Mouse (Mus musculus) CH12F3 (cell line): ENCODE measurements around the gene Mrpl36.

Experiments
- in situ Hi-C: fragments of 300-500 bp; cut with MboI; formaldehyde crosslinking; loops from 2 replicates; pipeline ENCODE4 v1.14.3; 2020; ENCODE audit warnings: low sequenced_read_pairs

Mrpl36 gene

GRCm38 (mm10) chr13:73327827-73328698 lies at the start of gene Mrpl36, which contains the start of gene Ndufs6:
Gene Mrpl36 (plus strand): TSS chr13:73328513.
Gene Ndufs6 (minus strand): TSS chr13:73328542.
- in situ Hi-C loops, result no loop called here

- in situ Hi-C loops, result no loop called here
These were observed 49.1 kb upstream of the Mrpl36 start for GRCm38 (mm10) chr13:73279196-73279595.

GRCm38 (mm10) chr13:73282407-73282806 lies 45.9 kb upstream of the Mrpl36 start:
- in situ Hi-C loops, result no loop called here

- in situ Hi-C loops, result no loop called here
These were observed 44.8 kb upstream of the Mrpl36 start for GRCm38 (mm10) chr13:73283534-73283933.

- in situ Hi-C loops, result no loop called here
These were observed 38.1 kb upstream of the Mrpl36 start for GRCm38 (mm10) chr13:73290206-73290605.

- in situ Hi-C loops, result no loop called here
These were observed 37.2 kb upstream of the Mrpl36 start for GRCm38 (mm10) chr13:73291102-73291501.

GRCm38 (mm10) chr13:73298717-73299116 lies 29.6 kb upstream of the Mrpl36 start:
- in situ Hi-C loops, result no loop called here

GRCm38 (mm10) chr13:73299322-73299721 lies 29.0 kb upstream of the Mrpl36 start:
- in situ Hi-C loops, result no loop called here

- in situ Hi-C loops, result no loop called here
These were observed 23.6 kb upstream of the Mrpl36 start for GRCm38 (mm10) chr13:73304729-73305128.

GRCm38 (mm10) chr13:73305398-73306084 lies 22.8 kb upstream of the Mrpl36 start:
- in situ Hi-C loops, result no loop called here

GRCm38 (mm10) chr13:73306085-73306410 lies 22.3 kb upstream of the Mrpl36 start:
- in situ Hi-C loops, result no loop called here

- in situ Hi-C loops, result no loop called here
These were observed 21.9 kb upstream of the Mrpl36 start for GRCm38 (mm10) chr13:73306430-73306829.

GRCm38 (mm10) chr13:73310183-73310929 lies 18.0 kb upstream of the Mrpl36 start:
- in situ Hi-C loops, result no loop called here

- in situ Hi-C loops, result no loop called here
These were observed 8.3 kb upstream of the Mrpl36 start for GRCm38 (mm10) chr13:73320048-73320447.

GRCm38 (mm10) chr13:73322626-73323025 lies 5.7 kb upstream of the Mrpl36 start:
- in situ Hi-C loops, result no loop called here

- in situ Hi-C loops, result no loop called here
These were observed 4.9 kb upstream of the Mrpl36 start for GRCm38 (mm10) chr13:73323406-73323805.

- in situ Hi-C loops, result no loop called here
These were observed 2.7 kb downstream of the Mrpl36 start for GRCm38 (mm10) chr13:73330844-73331501.

- in situ Hi-C loops, result no loop called here
These were observed 3.4 kb downstream of the Mrpl36 start for GRCm38 (mm10) chr13:73331736-73332135.

- in situ Hi-C loops, result no loop called here
These were observed 8.4 kb downstream of the Mrpl36 start for GRCm38 (mm10) chr13:73336753-73337152.

- in situ Hi-C loops, result no loop called here
These were observed 17.0 kb downstream of the Mrpl36 start for GRCm38 (mm10) chr13:73345102-73345890.
